Mouse (Mus musculus) mouse trophoblast stem cell (cell line): ENCODE data around the gene Gm21985.
"Not testable (repeated sequence)": the region's sequence is repeated elsewhere in the genome, so short reads cannot be mapped to it uniquely, and the experiment has no call there.

Experiments
- in situ Hi-C, 2 experiments: fragments of 300-500 bp; cut with MseI, MboI; formaldehyde crosslinking; loops; 2 replicates in 1 of 2; 3 replicates in 1 of 2; pipeline ENCODE4 v1.15.1; 2025

The Gm21985 gene

DNA sequence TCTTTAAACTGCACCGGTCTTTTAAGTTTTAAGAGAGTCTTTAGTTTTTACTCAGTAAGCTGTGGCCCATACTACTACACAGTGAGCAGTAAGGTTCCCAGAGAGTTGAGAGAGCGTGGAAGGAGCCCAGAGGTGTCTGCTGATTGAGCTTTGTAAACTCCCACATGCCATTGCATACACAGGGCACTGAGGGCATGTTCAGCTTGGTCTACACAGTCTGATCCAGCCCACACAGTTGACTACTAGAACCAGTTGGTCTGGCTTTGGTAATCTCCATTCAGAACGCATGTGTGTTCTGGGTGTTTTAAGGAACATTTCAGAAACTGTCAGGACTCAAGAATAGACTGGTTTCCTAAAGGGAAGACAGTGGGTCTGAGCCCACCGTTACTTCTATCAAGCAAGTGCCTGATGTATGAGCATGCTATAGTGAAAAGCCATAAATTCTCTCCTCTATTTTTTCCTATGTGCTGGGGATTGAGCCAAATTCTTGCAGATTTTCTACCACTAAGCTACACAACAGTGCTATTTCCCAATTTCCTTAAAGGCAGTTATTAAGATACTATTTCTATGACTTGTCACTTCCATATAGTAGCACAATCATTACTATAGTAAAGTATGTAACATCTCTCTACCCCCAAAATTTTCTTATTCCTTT, 125.4 kb downstream of the Gm21985 start:
- in situ Hi-C loops: no loop called here

DNA sequence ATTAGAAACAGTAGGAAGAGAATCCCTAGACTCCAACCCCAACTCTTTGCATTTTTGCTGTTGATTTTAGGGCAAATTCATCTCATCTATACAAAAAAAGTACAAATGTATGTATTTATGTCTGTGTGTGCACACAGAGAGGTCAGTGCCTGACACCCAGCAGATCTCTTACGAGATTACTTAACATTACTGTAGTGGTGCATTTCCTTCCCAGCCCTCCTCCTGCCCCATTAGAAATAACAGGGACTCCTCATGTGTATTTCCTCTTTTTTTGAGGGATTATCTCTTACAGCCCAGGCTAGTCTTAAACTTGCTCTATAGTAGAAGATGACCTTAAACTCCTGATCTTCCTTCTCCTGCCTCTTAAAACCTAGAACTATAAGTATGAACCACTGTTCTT, 126.6 kb downstream of the Gm21985 start:
- in situ Hi-C loops: no loop called here

GRCm38 (mm10) chr2:112393958-112394357, 127.8 kb downstream of the Gm21985 start:
- in situ Hi-C loops: no loop called here

GRCm38 (mm10) chr2:112396649-112397048, 130.5 kb downstream of the Gm21985 start:
- in situ Hi-C loops: no loop called here

- in situ Hi-C loops: no loop called here
Observed at GRCm38 (mm10) chr2:112407030-112407429, 140.9 kb downstream of the Gm21985 start.

GRCm38 (mm10) chr2:112425308-112425707, 159.2 kb downstream of the Gm21985 start:
- in situ Hi-C loops: no loop called here

- in situ Hi-C loops: not testable (repeated sequence)
Observed at GRCm38 (mm10) chr2:112428534-112428933, 162.4 kb downstream of the Gm21985 start.

DNA sequence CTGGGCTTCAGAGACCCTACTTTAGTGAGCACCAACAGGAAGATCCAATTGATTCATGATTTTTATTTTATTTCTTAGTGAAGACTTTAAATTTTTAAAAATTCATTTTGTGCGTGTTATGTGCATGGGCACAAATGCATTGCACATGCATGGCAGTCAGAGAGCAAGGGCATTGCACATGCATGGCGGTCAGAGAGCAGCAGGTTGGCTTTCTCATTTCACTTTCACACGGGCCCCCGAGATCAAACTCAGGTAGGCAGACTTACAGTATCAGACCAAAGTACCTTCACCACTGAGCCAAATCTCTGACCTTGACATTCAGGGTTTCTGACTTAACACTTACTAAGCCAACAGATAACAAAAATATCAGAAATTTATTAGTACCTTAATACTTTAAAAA, 163.6 kb downstream of the Gm21985 start:
- in situ Hi-C loops: no loop called here

GRCm38 (mm10) chr2:112430403-112430802, 164.3 kb downstream of the Gm21985 start:
- in situ Hi-C loops: no loop called here

GRCm38 (mm10) chr2:112432523-112432922, 166.4 kb downstream of the Gm21985 start:
- in situ Hi-C loops: no loop called here

GRCm38 (mm10) chr2:112433359-112433758, 167.2 kb downstream of the Gm21985 start:
- in situ Hi-C loops: no loop called here

DNA sequence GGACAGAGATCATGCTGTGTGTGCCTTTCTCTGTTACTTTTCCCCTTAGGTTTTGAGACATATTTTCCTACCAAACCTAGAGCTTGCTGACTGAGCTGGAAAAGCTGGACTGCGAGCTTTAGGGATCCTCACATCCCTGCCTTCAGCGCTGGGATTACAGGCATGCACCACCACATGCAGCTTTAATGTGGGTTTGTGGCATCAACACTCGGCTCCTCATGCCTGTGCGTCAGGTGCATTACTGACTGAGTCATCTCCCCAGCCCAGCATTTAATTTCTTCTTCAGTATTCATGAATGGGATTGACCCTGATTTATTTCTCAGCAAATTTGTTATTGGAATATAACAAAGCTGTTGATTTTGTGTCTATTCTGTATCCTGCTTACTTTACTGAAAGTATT, 170.2 kb downstream of the Gm21985 start:
- in situ Hi-C loops: no loop called here

DNA sequence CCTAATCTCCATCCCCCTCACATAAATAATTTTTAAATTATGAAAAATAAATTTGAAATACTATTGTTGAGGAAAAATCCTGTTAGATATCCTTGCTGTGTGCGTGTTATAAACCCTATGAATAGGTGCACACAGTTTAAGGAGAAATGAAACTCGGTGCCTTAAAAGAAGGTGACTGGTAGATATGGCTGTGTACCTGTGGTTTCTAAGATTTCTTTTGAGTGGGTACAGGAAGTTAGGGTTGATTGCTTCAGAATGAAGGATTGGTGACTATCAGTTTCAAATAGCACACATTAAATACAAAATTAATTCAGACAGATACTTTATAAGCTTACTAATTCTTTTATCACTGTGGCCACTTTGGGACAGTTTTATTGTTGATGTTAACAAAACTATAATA, 171.5 kb downstream of the Gm21985 start:
- in situ Hi-C loops: no loop called here

DNA sequence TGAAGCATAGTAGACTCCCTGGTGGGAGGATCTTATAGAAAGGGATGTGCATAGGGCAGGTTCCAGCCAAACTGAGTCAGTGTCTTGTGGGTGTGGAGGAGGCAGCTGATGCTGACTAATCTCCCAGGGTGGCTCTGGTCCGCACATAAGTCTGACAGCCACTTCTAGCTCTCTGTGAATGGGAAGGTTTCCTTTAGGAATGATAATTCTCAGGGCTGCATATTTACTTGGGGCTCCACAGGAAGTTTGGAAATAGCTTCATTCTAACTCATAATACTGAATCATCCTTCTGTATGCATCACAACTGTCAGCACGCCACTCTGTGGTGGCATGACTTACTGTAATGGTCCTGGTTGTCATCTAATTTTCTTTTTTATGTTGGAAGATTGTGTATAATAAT, 177.4 kb downstream of the Gm21985 start:
- in situ Hi-C loops: no loop called here

DNA sequence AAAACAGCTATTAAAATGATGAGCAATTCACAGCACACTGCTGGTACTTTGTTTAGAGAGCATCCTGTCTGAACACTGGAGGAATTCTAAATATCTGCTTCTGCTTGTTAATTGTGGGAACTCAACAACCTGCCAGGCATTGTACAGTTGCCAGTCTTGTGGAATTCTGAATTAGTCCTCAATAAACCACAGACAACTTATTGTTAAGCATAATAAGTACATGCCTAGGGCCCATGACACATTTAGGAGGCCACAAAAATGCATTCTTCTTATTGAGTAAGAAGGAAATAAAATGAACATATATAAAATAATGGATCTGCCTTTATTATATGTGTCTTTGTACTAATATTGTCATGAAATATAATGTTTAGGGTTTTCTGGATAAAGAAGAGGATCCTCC, 179.4 kb downstream of the Gm21985 start:
- in situ Hi-C loops: no loop called here

GRCm38 (mm10) chr2:112448046-112448445, 181.9 kb downstream of the Gm21985 start:
- in situ Hi-C loops: not testable (repeated sequence)

GRCm38 (mm10) chr2:112448510-112449059, 182.5 kb downstream of the Gm21985 start:
- in situ Hi-C loops: no loop called here

DNA sequence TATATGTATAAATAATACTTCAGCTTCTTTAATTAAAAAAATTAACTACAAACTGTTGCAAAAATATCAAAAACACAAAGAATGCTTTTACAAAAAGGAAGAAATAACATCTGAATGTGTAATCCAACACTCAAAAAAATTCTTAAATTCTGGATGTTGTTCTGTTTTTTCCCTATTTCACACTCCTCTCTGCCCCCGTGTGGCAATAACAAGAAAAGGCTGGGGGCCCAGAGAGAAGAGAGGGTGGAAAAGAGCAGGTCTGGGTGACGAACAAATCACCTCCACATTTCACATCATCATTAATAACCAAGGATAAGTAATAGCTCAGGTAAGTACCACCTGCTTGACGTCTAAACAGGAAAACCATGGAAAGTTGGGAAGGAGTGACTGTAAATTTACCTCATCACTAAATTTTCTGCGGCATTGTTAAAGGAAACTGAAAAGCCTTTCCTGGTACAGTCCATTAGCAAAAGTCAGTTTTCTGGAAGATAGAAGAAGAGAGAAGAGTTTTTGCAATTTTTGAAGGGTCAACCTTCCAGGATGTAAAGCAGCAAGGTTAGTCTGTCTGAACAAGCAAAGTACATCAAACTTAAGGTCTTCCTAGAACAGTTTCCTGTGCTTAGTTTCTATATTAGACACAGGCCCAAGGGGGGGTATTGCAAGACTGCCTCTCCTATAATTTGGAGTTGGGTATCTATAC, 183.6 kb downstream of the Gm21985 start:
- in situ Hi-C loops: no loop called here

GRCm38 (mm10) chr2:112452513-112452912, 186.4 kb downstream of the Gm21985 start:
- in situ Hi-C loops: not testable (repeated sequence)

DNA sequence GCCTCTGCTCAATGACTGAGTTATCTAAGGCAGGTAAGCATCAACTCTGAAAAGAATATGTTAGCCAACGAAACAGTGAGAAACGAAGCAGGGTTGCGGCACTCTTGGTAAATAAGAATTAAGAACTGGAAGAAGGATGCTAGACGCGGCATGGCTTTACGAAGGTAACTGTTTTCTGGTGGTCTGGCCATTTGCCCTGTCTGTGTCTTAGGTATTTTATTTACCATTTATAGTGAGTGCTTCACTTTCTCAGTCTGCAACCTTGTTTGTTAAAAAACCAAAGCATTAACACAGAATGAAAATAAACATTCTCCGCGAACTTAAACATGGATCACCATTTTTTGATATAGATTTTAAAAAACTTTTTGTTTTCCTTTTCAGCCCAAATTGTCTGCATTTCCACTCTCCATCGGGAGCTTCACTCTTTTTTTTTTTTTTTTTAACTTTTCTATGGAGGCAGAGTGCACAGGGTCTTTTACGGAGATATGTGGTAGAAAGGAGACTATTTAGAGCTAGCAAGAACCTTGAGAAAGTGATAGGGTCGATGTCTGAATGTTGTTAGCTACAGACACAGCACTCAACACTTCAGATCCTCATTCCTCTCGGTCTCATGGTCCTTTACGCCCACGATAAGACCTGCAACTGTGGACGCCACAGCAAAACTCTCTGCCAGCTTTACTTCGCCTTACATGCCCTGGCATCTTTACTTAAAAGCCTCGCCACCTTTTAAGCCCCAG, 188.2 kb downstream of the Gm21985 start:
- in situ Hi-C loops: no loop called here

GRCm38 (mm10) chr2:112454862-112455564, 188.9 kb downstream of the Gm21985 start, which contains the start of gene Emc7:
Emc7 (plus strand) TSS chr2:112454997.
- in situ Hi-C loops: no loop called here
